Mouse (Mus musculus) heart, embryonic 12.5 days (tissue): ENCODE results near the gene Olfr632. TPM values are rescaled to one million over a fixed set of nuclear protein-coding genes. Genes with fewer than 3 reads are reported as not detected.
A peak's percentile ranks its signal among the peaks of the same experiment; 100 is the strongest.
"Not testable (repeated sequence)": the region's sequence is repeated elsewhere in the genome, so short reads cannot be mapped to it uniquely, and the experiment has no call there.

Source experiments
- ATAC-seq: fragments of 200-750 bp; cut with Nextera tagmentation; 2 replicates; pipeline ENCODE4 v1.8.0; 2017; ENCODE audit warnings: moderate TSS enrichment, moderate library complexity; ENCODE audit not compliant: insufficient number of reproducible peaks, low FRiP score
- H3K27ac ChIP-seq: fragments of 300-500 bp; sonication (generic); 2 replicates; pipeline ENCODE4 v1.5.1; 2016; ENCODE audit warnings: mild to moderate bottlenecking, moderate library complexity; ENCODE audit not compliant: poor library complexity, severe bottlenecking
- H3K27me3 ChIP-seq: fragments of 300-500 bp; sonication (generic); replicated peaks from 2 replicates; pipeline ENCODE4 v1.6.1; 2016; ENCODE audit warnings: mild to moderate bottlenecking, moderate library complexity
- H3K36me3 ChIP-seq: fragments of 300-500 bp; sonication (generic); 2 replicates; pipeline ENCODE4 v1.6.1; 2016; ENCODE audit warnings: mild to moderate bottlenecking, moderate library complexity
- H3K4me1 ChIP-seq: fragments of 300-500 bp; sonication (generic); replicated peaks from 2 replicates; pipeline ENCODE4 v1.6.1; 2016; ENCODE audit warnings: mild to moderate bottlenecking
- H3K4me2 ChIP-seq: fragments of 300-500 bp; sonication (generic); 2 replicates; pipeline ENCODE4 v1.6.1; 2016; ENCODE audit warnings: mild to moderate bottlenecking, moderate library complexity
- H3K4me3 ChIP-seq: fragments of 300-500 bp; sonication (generic); 2 replicates; pipeline ENCODE4 v1.5.1; 2016; ENCODE audit warnings: mild to moderate bottlenecking
- H3K9ac ChIP-seq: fragments of 300-500 bp; sonication (generic); 2 replicates; pipeline ENCODE4 v1.6.1; 2016; ENCODE audit warnings: mild to moderate bottlenecking, moderate library complexity
- H3K9me3 ChIP-seq: fragments of 300-500 bp; sonication (generic); replicated peaks from 2 replicates; pipeline ENCODE4 v1.6.1; 2016; ENCODE audit warnings: mild to moderate bottlenecking, moderate library complexity
- whole genome bisulfite sequencing: fragments of 180-500 bp; shearing (Covaris S2); methylation state at CpG from one replicate; pipeline ENCODE4 v1.1.7; 2016; 5-methylcytosine and 5-hydroxymethylcytosine counted together
- polyA plus RNA-seq: library from polyadenylated mRNA; unstranded; fragments of >200 nt; fragmentation: Nextera tagmentation; extraction: Ambion mirVana; gene quantifications from 2 replicates; pipeline ENCODE4 v1.2.1, GENCODE M21; 2016

The Olfr632 gene
- polyA plus RNA-seq: not detected in 2 replicates

- Histone ChIP-seq H3K36me3 (no peaks in the 10 kb centered on the region), H3K4me3 (no peak within 1 kb of the TSS), H3K9ac (no peak within 1 kb of the TSS), H3K27me3 (no peaks in the 10 kb centered on the region), H3K9me3 (no peaks in the 10 kb centered on the region), H3K4me2 (no peak within 1 kb of the TSS), H3K4me1 (no peaks in the 10 kb centered on the region), H3K27ac (no peak within 1 kb of the TSS)
- WGBS: 50% methylated on average over 2 of the region's 2 CpGs
- no peak for ATAC-seq
Measured at GRCm38 (mm10) chr7:103934264-103934663, at the start of gene Olfr632. TSS of gene Olfr632 (plus strand) at chr7:103934347.

- ATAC-seq: no peak
- Histone ChIP-seq H3K27me3 (no peaks in the 10 kb centered on the region), H3K4me2 (no peak within 1 kb of the TSS), H3K9ac (no peak within 1 kb of the TSS), H3K9me3 (no peaks in the 10 kb centered on the region), H3K4me3 (no peak within 1 kb of the TSS), H3K36me3 (no peaks in the 10 kb centered on the region), H3K4me1 (no peaks in the 10 kb centered on the region), H3K27ac (no peak within 1 kb of the TSS)
Measured at GRCm38 (mm10) chr7:103886152-103886551, 48.0 kb upstream of the Olfr632 start, which contains the start of gene Olfr66. TSS of gene Olfr66 (minus strand) at chr7:103886252.

GRCm38 (mm10) chr7:103894385-103894784 lies 39.8 kb upstream of the Olfr632 start, which contains the start of gene Olfr64:
TSS of gene Olfr64 (minus strand) at chr7:103894485.
- no peak within 1 kb of the TSS for H3K4me2 ChIP-seq
- no peaks in the 10 kb centered on the region for H3K4me1 ChIP-seq
- H3K27me3 ChIP-seq: no peaks in the 10 kb centered on the region
- H3K27ac ChIP-seq: no peak within 1 kb of the TSS
- H3K36me3 ChIP-seq: no peaks in the 10 kb centered on the region
- H3K4me3 ChIP-seq: no peak within 1 kb of the TSS
- no peaks in the 10 kb centered on the region for H3K9me3 ChIP-seq
- WGBS: 83% methylated on average over 1 of the region's 1 CpGs
- H3K9ac ChIP-seq: no peak within 1 kb of the TSS
- no peak for ATAC-seq

GRCm38 (mm10) chr7:103903187-103903586 lies 31.0 kb upstream of the Olfr632 start, which contains the start of gene Olfr65:
TSS of gene Olfr65 (plus strand) at chr7:103903487.
- Histone ChIP-seq H3K9ac (no peak within 1 kb of the TSS), H3K27me3 (0 out of 2 replicates have a peak, but pooled peaks cover 4% of the 10 kb centered on the region), H3K4me1 (no peaks in the 10 kb centered on the region), H3K4me3 (no peak within 1 kb of the TSS), H3K4me2 (no peak within 1 kb of the TSS), H3K27ac (no peak within 1 kb of the TSS), H3K9me3 (no peaks in the 10 kb centered on the region), H3K36me3 (no peaks in the 10 kb centered on the region)
- ATAC-seq: no peak
- 60% methylated on average over 2 of the region's 2 CpGs for WGBS

- peaks cover 7% of the 10 kb centered on the region; the same call in 1 of the 2 replicates for H3K27me3 ChIP-seq
- H3K27ac ChIP-seq: no peak overlapping the region
- 4% methylated on average over 3 of the region's 3 CpGs for WGBS
- no peak overlapping the region for H3K4me3 ChIP-seq
- peak; percentile 91 for ATAC-seq
- no peak overlapping the region for H3K4me2 ChIP-seq
- H3K4me1 ChIP-seq: peaks cover 14% of the 10 kb centered on the region
- H3K9me3 ChIP-seq: no peaks in the 10 kb centered on the region
- no peak overlapping the region for H3K9ac ChIP-seq
- no peaks in the 10 kb centered on the region for H3K36me3 ChIP-seq
Measured at GRCm38 (mm10) chr7:103910047-103910446, 24.1 kb upstream of the Olfr632 start.

- peaks cover 14% of the 10 kb centered on the region for H3K4me1 ChIP-seq
- peak; percentile 56; the same call in 1 of the 2 replicates for ATAC-seq
- no peaks in the 10 kb centered on the region for H3K36me3 ChIP-seq
- H3K27me3 ChIP-seq: peaks cover 2% of the 10 kb centered on the region; the same call in 1 of the 2 replicates
- 49% methylated on average over 8 of the region's 8 CpGs for WGBS
- no peak overlapping the region for H3K4me2 ChIP-seq
- H3K9ac ChIP-seq: no peak overlapping the region
- no peaks in the 10 kb centered on the region for H3K9me3 ChIP-seq
- no peak overlapping the region for H3K4me3 ChIP-seq
- no peak overlapping the region for H3K27ac ChIP-seq
Measured at GRCm38 (mm10) chr7:103912969-103913511, 21.1 kb upstream of the Olfr632 start.

GRCm38 (mm10) chr7:103915338-103915737 lies 18.8 kb upstream of the Olfr632 start:
- H3K27me3 ChIP-seq: peaks cover 2% of the 10 kb centered on the region; the same call in 1 of the 2 replicates
- no peak overlapping the region for H3K4me2 ChIP-seq
- H3K27ac ChIP-seq: no peak overlapping the region
- peak; percentile 82 for ATAC-seq
- no peak overlapping the region for H3K9ac ChIP-seq
- no peaks in the 10 kb centered on the region for H3K9me3 ChIP-seq
- peaks cover 5% of the 10 kb centered on the region; the same call in 1 of the 2 replicates for H3K4me1 ChIP-seq
- H3K36me3 ChIP-seq: no peaks in the 10 kb centered on the region
- H3K4me3 ChIP-seq: no peak overlapping the region

- no peak within 1 kb of the TSS for H3K27ac ChIP-seq
- H3K36me3 ChIP-seq: no peaks in the 10 kb centered on the region
- H3K4me1 ChIP-seq: no peaks in the 10 kb centered on the region
- H3K9ac ChIP-seq: no peak within 1 kb of the TSS
- H3K4me2 ChIP-seq: no peak within 1 kb of the TSS
- H3K9me3 ChIP-seq: no peaks in the 10 kb centered on the region
- no peak for ATAC-seq
- no peak within 1 kb of the TSS for H3K4me3 ChIP-seq
- H3K27me3 ChIP-seq: no peaks in the 10 kb centered on the region
Measured at GRCm38 (mm10) chr7:103928525-103928924, 5.6 kb upstream of the Olfr632 start, which contains the start of gene Olfr631. TSS of gene Olfr631 (plus strand) at chr7:103928825.

- no peaks in the 10 kb centered on the region for H3K27me3 ChIP-seq
- H3K4me2 ChIP-seq: no peak overlapping the region
- no peaks in the 10 kb centered on the region for H3K4me1 ChIP-seq
- peak; percentile 36; the same call in 1 of the 2 replicates for ATAC-seq
- H3K9me3 ChIP-seq: no peaks in the 10 kb centered on the region
- H3K4me3 ChIP-seq: no peak overlapping the region
- no peak overlapping the region for H3K27ac ChIP-seq
- no peak overlapping the region for H3K9ac ChIP-seq
- H3K36me3 ChIP-seq: no peaks in the 10 kb centered on the region
- 27% methylated on average over 2 of the region's 2 CpGs for WGBS
Measured at GRCm38 (mm10) chr7:103942730-103943129, 8.6 kb downstream of the Olfr632 start.

- H3K4me2 ChIP-seq: no peak within 1 kb of the TSS
- H3K27ac ChIP-seq: no peak within 1 kb of the TSS
- no peaks in the 10 kb centered on the region for H3K9me3 ChIP-seq
- no peaks in the 10 kb centered on the region for H3K4me1 ChIP-seq
- no peaks in the 10 kb centered on the region for H3K36me3 ChIP-seq
- ATAC-seq: no peak
- H3K27me3 ChIP-seq: no peaks in the 10 kb centered on the region
- H3K9ac ChIP-seq: no peak within 1 kb of the TSS
- H3K4me3 ChIP-seq: no peak within 1 kb of the TSS
Measured at GRCm38 (mm10) chr7:103944137-103944536, 10.0 kb downstream of the Olfr632 start, which contains the start of gene Olfr633. TSS of gene Olfr633 (plus strand) at chr7:103944437.

GRCm38 (mm10) chr7:103966873-103967272 lies 32.7 kb downstream of the Olfr632 start:
- 88% methylated on average over 22 of the region's 22 CpGs for WGBS
- H3K9me3 ChIP-seq, H3K27me3 ChIP-seq, H3K4me2 ChIP-seq, H3K9ac ChIP-seq, H3K4me3 ChIP-seq, ATAC-seq, H3K27ac ChIP-seq, H3K36me3 ChIP-seq, H3K4me1 ChIP-seq: not testable (repeated sequence)

GRCm38 (mm10) chr7:103970852-103971251 lies 36.7 kb downstream of the Olfr632 start, which contains the start of gene Olfr635:
TSS of gene Olfr635 (plus strand) at chr7:103971152.
- Histone ChIP-seq H3K9ac (no peak within 1 kb of the TSS), H3K4me3 (no peak within 1 kb of the TSS), H3K4me2 (no peak within 1 kb of the TSS), H3K27me3 (no peaks in the 10 kb centered on the region), H3K36me3 (no peaks in the 10 kb centered on the region), H3K9me3 (no peaks in the 10 kb centered on the region), H3K4me1 (no peaks in the 10 kb centered on the region), H3K27ac (no peak within 1 kb of the TSS)
- ATAC-seq: no peak
- 76% methylated on average over 1 of the region's 1 CpGs for WGBS
